Mouse (Mus musculus): ENCODE measurements at regions not wholly inside any gene's neighbourhood (a gene's known extent, or its start where the extent isn't known, plus 50 kb on each side); places are given as distances from the start of the nearest gene placed in this dataset.

DNA sequence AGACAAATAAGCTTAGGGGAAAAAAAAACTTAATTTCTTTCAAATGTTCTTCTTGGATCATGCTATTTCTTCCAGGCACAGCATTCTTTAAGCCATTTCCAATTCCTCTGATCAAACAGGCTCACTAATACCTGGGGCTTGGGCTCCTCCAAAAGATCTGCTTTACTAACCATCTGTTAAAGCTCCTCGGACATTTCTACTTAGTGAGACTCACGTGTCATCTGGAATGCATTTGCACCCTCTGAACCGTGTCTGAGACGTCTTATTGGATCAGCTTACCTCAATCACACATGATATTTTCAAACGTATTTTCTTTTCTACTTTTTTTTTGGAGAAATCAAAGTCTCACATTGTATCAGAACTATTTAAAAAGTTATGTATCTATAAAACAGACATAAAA, 132.4 kb downstream of the Npr3 start:
- no peak for DNase-seq

- no peak for DNase-seq
Measured at GRCm38 (mm10) chr15:11770596-11770995, 136.5 kb downstream of the Npr3 start.

- DNase-seq: no peak
Measured at GRCm38 (mm10) chr15:11757963-11758362, 149.1 kb downstream of the Npr3 start.

DNA sequence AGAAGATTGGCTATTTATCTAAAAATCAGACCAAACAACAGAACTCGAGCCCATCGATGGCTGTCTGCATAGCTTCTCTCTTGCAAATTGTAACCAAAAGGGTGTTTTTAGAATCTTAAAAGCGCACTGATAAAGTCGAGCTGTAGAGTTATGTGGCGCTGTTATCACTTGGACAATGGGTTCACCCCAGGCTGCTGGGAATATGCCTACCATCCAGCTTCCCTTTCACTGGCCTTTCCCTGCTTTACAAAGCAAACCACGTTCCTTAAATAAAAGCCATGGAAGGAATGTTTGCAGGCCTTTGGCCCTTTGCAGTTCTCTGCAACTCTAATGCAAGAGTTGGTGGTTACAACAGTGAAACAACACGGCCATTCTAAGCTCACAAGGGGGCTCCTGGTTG, 150.3 kb downstream of the Npr3 start:
- no peak for DNase-seq

DNA sequence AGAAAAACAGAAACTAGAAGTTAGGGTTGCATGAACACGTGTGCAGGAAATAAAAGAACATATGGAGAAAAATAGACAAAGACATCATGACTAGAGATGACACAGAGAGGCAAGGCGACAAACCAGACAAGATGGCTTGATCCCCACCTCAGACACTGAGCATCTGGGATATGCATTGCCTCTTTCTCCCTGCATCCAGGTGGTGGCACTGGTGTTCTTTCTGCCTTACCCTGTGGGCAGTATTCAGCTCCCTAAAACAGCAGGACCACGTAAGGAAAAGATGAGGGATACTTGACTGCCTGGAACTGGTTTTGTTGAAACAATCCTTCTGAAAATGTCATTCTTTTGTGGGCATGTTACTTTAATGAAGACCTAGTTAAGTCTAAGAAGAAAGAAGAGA, 153.9 kb downstream of the Npr3 start:
- no peak for DNase-seq

DNA sequence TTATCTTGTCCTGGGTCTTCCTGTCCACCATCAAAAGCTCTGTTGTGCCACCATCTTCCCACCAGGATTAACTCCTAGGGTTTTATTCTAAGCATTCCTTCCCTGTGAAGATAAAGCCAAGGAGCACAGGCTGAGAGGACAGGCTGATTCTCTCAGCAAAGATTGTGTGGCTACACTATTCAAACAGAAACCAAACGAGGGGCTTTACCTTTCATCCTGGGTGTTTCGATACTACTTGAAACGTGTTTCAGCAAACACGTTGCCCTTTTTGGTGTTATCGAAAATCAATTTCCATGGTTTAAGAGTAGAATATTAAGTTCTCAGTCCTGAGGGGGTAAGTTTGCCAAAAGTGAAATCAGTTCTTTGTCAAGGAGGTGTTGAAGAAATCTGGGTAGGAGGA, 156.2 kb downstream of the Npr3 start:
- no peak for DNase-seq

DNA sequence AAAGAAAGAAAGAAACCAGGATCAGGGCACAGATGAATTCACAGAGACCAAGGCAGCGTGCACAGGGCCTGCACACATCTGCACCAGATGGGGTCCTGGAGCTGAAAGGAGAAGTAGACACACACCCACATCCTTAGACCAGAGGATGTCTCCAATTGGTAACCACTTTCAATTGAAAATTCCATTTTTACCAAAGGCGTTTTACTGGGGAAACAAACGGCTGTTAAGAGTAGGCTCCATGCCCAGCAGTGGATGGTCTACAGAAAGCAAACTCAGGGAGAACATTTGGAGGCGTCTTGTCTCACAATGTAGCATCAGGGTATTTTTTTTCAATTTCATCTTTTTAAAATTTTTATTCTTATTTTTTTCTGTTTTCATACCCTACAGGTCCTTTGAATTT, 157.6 kb downstream of the Npr3 start:
- DNase-seq: no peak

GRCm38 (mm10) chr15:11748306-11748705, 158.8 kb downstream of the Npr3 start:
- no peak for DNase-seq

DNA sequence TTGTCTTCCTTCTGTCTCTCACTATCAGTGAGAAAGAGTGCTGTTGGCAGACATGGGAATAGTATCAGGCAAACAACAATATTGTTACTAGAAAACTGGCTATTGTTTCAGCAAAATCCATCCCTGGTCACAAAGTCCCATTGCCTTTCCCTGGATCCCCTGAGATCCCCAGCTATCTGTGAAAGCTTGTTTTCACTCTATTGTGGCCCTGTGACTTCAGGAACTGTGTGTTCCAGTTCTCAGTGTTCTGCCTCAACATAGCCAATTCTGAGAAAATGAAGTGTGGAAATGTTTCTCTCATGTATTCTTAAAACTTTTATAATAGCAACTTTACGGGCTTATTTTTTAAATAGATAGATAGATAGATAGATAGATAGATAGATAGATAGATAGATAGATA, 160.3 kb downstream of the Npr3 start:
- DNase-seq: no peak

- DNase-seq: no peak
Measured at GRCm38 (mm10) chr15:11745629-11746372, 161.3 kb downstream of the Npr3 start.

- no peak for DNase-seq
Measured at GRCm38 (mm10) chr15:11744903-11745302, 162.2 kb downstream of the Npr3 start.

GRCm38 (mm10) chr15:11744296-11744695, 162.8 kb downstream of the Npr3 start:
- no peak for DNase-seq

DNA sequence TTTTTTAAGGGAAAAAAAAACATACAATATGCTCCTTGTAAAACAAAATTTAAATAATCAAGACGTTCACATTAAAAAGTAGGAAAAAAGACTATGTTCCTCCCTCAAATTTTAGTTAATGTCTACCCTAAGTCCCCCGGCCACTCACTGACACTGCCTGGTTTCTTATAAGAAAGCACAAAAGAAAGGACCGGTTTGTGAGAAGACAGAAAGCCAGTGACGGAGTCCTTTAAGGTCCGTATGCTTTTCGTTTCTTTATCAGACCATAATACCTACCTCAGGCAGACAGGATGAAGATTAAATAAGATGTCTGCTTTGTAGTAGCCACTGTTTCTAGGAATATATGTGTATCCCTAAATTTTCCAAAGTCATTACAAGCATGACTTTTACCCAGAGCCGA, 164.3 kb downstream of the Npr3 start:
- DNase-seq: no peak

GRCm38 (mm10) chr15:11742346-11742729, 164.7 kb downstream of the Npr3 start:
- no peak for DNase-seq

GRCm38 (mm10) chr15:11741598-11742345, 165.3 kb downstream of the Npr3 start:
- no peak for DNase-seq

- no peak for DNase-seq
Measured at GRCm38 (mm10) chr15:11737436-11738000, 169.6 kb downstream of the Npr3 start.

DNA sequence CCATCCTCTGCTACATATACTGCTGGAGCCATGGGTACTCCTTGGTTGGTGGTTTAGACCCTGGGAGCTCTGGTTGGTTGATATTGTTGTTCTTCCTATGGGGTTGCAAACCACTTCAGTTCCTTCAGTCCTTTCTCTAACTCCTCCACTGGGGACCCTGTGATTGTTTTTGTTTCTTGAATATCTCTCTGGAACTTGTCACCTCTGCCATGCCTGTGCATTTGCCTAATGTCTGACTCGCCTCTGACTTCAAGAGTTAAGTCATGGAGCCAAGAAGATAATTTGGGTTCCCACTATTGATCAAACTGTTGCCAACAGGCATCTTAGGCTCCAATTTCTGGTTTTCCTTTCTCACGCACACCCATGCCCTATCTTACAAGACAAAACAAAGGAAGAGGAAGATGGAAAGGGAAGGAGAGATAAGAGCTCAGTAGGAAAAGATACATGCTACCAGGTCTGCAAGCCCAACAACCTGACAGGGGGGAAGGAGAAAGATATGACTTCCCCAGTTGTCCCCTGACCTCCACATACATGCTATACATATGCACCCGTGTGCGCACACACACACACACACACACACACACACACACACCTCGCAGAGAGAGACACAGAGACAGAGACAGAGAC, 172.3 kb downstream of the Npr3 start:
- no peak for DNase-seq

DNA sequence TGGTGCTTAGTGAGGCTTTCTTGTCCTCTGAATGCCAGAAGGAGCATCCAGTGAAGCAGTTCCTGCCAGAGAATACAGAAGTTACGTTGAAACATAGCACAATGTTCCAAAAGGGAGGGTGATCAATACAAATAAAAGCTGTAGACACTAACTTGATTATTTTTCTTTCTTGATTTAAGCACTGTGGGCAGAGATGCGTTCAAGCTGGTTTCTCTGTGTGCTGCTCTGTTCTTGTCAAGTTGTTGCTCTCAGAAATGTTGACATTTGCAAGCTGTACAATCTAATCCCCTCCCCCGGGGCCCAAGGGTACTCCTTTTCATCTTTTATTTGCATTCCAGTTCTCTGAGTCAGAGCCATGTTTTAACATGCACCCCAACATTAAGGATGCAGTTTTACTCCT, 177.7 kb downstream of the Npr3 start:
- no peak for DNase-seq

DNA sequence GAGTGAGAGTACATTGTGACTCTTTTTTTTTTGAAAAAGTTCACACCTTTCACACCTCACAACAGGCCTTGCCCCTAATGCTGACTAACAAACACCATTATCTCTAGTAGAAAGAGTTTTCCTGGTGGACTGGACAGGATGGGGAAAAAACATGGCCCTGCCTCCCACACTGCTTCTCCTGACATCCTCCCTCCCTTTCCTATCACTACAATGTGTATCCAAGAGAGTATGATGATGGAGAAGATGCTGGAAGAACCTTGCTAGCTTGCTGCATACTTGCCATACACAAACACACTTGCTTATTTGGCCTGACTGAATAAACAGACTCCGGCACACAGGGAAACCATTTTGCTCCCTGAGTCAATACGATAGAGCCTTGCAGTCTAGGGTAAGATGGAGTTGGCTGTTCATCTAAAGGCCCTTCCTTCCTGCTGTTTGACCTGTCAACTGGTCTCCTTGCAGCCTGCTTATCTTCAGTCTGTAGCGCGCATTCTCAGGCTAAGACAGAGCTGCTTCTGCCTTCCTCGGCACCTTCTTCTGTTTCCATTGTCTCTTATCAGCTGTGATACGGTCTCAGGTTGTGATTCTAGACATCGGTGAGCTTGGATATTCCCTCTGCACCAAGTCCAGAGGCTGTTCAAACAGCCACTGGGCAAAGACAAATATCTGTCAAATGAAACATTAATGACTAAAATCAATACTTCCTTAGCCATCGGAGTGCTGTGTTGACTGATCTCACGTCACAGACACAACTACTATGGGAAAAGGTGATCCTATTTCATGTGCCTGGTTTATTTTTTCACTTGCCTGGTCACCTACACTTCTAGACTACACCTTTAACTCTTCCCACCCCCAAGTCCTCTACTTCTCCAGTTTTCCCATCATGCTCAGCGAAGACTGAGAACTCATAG, 181.2 kb downstream of the Npr3 start:
- DNase-seq: no peak

DNA sequence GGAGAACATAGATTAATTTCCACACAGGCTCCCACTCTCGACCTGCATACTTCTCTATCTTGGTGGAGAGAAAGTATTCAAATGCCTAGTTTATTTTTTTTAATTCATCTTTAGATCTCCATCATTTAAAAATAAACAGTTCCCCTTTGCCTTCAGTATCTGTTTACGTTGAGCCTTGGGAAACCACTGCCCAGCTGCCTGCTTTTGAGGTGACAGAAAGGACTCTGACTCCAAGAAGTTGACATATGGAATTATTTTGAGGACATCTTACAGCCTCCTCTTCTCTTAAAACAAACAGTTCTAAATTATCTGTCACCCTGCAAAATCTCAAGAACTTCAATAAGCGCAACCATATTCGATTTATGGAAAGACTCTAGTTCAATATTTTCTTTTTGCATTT, 186.4 kb downstream of the Npr3 start:
- no peak for DNase-seq

- peak; percentile 40 to 59 for DNase-seq
Measured at GRCm38 (mm10) chr15:11716168-11716842, 190.8 kb downstream of the Npr3 start.
